Mouse (Mus musculus): ENCODE measurements around the gene Abraxas2. TPM values are rescaled to one million over a fixed set of nuclear protein-coding genes. Genes with fewer than 3 reads are reported as not detected.

The Abraxas2 gene
- polyA plus RNA-seq, 1 experiment from 2014 or later, result 41.4 TPM

DNA sequence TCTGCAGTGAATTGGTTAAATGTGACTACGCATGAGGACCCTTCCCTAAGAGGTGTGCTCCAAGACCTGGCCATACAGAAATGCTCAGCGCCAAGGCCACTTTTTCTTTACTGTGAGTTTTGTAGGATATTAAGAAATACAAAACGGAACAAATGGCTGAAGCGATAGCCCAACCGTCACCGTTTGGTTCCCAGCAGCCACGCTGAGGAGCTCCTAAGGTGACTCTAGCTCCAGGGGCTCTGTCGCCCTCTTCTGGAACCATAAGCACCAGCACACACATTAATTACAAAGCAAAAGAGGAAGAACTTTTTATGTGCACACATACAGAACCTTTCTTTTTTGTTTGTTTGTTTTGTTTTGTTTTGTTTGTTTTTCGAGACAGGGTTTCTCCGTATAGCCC lies 38.2 kb downstream of the Abraxas2 start:
- H3K4me1 ChIP-seq (ENCODE audit: control insufficient read depth, insufficient read depth, low read length), result no peaks in the 10 kb centered on the region
- H3K27ac ChIP-seq (ENCODE audit: low read length), result no peak overlapping the region
- no peaks in the 10 kb centered on the region for H3K27me3 ChIP-seq (ENCODE audit: control insufficient read depth, insufficient read depth, low read length)
- no peak overlapping the region for H3K4me2 ChIP-seq (replicated peaks; ENCODE audit: low read depth, low read length)
- H3K4me3 ChIP-seq (ENCODE audit: low read depth, low read length), result no peak overlapping the region
- H3K9ac ChIP-seq (replicated peaks; ENCODE audit: low read depth, low read length), result no peak overlapping the region
- no peaks in the 10 kb centered on the region for H3K9me3 ChIP-seq (ENCODE audit: control insufficient read depth, low read depth, low read length)
- H3K36me3 ChIP-seq (ENCODE audit: control insufficient read depth, insufficient read depth, low read length), result no peaks in the 10 kb centered on the region
- 81% methylated on average over 10 of the region's 10 CpGs for WGBS
- ATAC-seq (ENCODE audit: insufficient number of reproducible peaks, insufficient read depth, low FRiP score, low read depth), result no peak

DNA sequence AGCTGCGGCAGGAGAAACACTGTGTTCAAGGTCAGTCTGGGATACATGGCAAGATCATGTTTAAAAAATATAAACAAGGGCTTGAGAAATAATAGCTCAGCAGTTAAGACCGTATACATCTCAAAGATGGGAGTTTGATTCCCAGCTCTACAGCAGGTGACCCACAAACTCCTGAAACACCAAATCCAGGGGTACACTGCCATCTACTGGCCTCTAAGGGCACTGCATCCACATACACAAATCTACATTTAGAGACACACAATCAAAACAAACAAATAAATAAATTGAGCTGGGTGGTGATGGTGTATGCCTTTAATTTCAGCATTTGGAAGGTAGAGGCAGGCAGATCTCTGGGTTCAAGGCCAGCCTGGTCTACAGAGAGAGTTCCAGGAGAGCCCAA lies 39.2 kb downstream of the Abraxas2 start:
- no peaks in the 10 kb centered on the region for H3K36me3 ChIP-seq (ENCODE audit: control insufficient read depth, insufficient read depth, low read length)
- no peak for ATAC-seq (ENCODE audit: insufficient number of reproducible peaks, insufficient read depth, low FRiP score, low read depth)
- no peaks in the 10 kb centered on the region for H3K4me1 ChIP-seq (ENCODE audit: control insufficient read depth, insufficient read depth, low read length)
- no peak overlapping the region for H3K4me3 ChIP-seq (ENCODE audit: low read depth, low read length)
- no peak overlapping the region for H3K4me2 ChIP-seq (replicated peaks; ENCODE audit: low read depth, low read length)
- no peaks in the 10 kb centered on the region for H3K27me3 ChIP-seq (ENCODE audit: control insufficient read depth, insufficient read depth, low read length)
- WGBS, result 88% methylated on average over 2 of the region's 2 CpGs
- no peaks in the 10 kb centered on the region for H3K9me3 ChIP-seq (ENCODE audit: control insufficient read depth, low read depth, low read length)
- H3K9ac ChIP-seq (replicated peaks; ENCODE audit: low read depth, low read length), result no peak overlapping the region
- H3K27ac ChIP-seq (ENCODE audit: low read length), result no peak overlapping the region

DNA sequence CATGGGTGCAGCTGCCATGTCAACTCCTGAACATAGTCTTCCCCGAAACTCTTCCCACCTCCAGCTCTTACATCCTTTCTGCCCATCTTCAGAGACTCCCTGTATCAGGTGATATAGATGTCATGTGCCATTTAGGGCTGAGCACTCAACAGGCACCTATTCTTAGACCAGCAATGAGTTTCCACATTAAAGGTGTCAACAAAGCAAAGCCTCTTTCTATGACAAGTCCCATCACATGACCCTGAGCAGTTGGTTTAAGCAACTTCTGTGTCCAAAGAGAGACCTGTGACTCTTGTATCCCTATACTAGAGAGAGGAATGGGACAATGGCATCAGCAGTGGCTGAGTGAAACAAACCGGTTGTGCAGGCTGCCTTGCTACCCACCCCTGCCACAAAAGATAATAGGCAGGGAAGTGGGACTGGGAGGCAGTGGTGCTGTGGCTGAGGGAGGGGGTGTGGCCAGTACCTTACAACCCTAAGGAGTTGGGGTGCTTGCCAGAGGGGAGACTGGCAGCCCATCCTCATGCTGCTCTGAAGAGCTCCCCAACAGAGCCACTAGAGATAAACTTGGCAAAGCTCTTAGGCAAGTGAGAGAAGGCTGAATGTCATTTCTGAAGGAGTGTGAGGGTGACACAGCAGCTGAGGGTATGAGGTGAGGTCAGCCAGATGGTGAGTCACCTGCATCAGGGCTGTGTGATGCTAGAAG lies 42.0 kb downstream of the Abraxas2 start:
- H3K4me2 ChIP-seq (replicated peaks; ENCODE audit: low read depth, low read length), result no peak overlapping the region
- no peaks in the 10 kb centered on the region for H3K27me3 ChIP-seq (ENCODE audit: control insufficient read depth, insufficient read depth, low read length)
- H3K4me3 ChIP-seq (ENCODE audit: low read depth, low read length), result no peak overlapping the region
- no peaks in the 10 kb centered on the region for H3K4me1 ChIP-seq (ENCODE audit: control insufficient read depth, insufficient read depth, low read length)
- H3K36me3 ChIP-seq (ENCODE audit: control insufficient read depth, insufficient read depth, low read length), result no peaks in the 10 kb centered on the region
- WGBS, result 61% methylated on average over 2 of the region's 2 CpGs
- H3K9ac ChIP-seq (replicated peaks; ENCODE audit: low read depth, low read length), result no peak overlapping the region
- peak; percentile 71 for ATAC-seq (ENCODE audit: insufficient number of reproducible peaks, insufficient read depth, low FRiP score, low read depth)
- no peak overlapping the region for H3K27ac ChIP-seq (ENCODE audit: low read length)
- no peaks in the 10 kb centered on the region for H3K9me3 ChIP-seq (ENCODE audit: control insufficient read depth, low read depth, low read length)

DNA sequence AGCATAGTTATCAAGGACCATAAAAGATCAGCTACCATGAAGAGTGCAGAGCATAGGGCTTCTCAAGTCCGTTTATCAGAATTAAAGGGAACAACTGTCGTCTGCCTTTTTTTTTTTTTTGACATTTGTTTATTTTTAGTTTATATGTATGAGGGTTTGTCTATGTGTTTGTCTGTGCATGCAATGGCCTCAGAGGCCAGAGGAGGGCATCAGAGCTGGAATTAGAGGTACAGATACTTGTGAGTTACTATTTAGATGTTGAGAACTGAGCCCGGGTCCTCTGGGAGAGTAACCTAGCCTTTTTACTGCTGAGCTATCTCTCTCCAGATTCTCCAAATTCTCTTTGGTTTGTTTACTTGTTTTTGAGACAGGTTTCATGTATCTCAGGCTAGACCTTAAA lies 44.8 kb downstream of the Abraxas2 start:
- ATAC-seq (ENCODE audit: insufficient number of reproducible peaks, insufficient read depth, low FRiP score, low read depth), result no peak
- H3K9ac ChIP-seq (replicated peaks; ENCODE audit: low read depth, low read length), result no peak overlapping the region

DNA sequence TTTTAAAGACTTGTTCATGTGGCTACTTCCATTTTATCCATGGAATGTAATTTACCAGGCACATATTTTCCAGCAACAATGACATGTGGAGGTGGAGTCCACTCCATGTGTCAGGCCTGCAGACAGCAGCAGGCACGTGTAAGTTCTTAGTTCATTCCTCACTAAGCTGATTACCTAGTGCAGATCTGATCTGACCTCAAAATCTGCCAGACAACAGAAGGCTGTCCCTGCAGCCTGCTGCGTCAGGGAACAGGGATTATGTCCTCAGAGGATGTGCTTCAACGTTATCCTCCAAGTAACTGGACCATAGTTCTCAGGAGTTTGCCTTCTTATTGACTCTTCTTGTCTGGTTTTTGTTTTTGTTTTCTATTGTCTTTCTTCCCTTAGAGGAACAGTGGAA lies 62.9 kb downstream of the Abraxas2 start:
- no peaks in the 10 kb centered on the region for H3K4me1 ChIP-seq (ENCODE audit: control insufficient read depth, insufficient read depth, low read length)
- 45% methylated on average over 3 of the region's 3 CpGs for WGBS
- H3K9ac ChIP-seq (replicated peaks; ENCODE audit: low read depth, low read length), result no peak overlapping the region
- ATAC-seq (ENCODE audit: insufficient number of reproducible peaks, insufficient read depth, low FRiP score, low read depth), result no peak
- no peaks in the 10 kb centered on the region for H3K9me3 ChIP-seq (ENCODE audit: control insufficient read depth, low read depth, low read length)
- H3K4me2 ChIP-seq (replicated peaks; ENCODE audit: low read depth, low read length), result no peak overlapping the region
- H3K27me3 ChIP-seq (ENCODE audit: control insufficient read depth, insufficient read depth, low read length), result no peaks in the 10 kb centered on the region
- no peaks in the 10 kb centered on the region for H3K36me3 ChIP-seq (ENCODE audit: control insufficient read depth, insufficient read depth, low read length)
- H3K4me3 ChIP-seq (ENCODE audit: low read depth, low read length), result no peak overlapping the region
- no peak overlapping the region for H3K27ac ChIP-seq (ENCODE audit: low read length)

More for the DNA sequence above, 44.8 kb downstream of the Abraxas2 start:
- Histone ChIP-seq H3K36me3 (ENCODE audit: control insufficient read depth, insufficient read depth, low read length) (no peaks in the 10 kb centered on the region), H3K27ac (ENCODE audit: low read length) (no peak overlapping the region), H3K4me3 (ENCODE audit: low read depth, low read length) (no peak overlapping the region), H3K27me3 (ENCODE audit: control insufficient read depth, insufficient read depth, low read length) (no peaks in the 10 kb centered on the region), H3K4me2 (replicated peaks; ENCODE audit: low read depth, low read length) (no peak overlapping the region), H3K4me1 (ENCODE audit: control insufficient read depth, insufficient read depth, low read length) (no peaks in the 10 kb centered on the region), H3K9me3 (ENCODE audit: control insufficient read depth, low read depth, low read length) (no peaks in the 10 kb centered on the region; the same call in 1 of the 2 replicates)
- 75% methylated on average over 3 of the region's 3 CpGs for WGBS

DNA sequence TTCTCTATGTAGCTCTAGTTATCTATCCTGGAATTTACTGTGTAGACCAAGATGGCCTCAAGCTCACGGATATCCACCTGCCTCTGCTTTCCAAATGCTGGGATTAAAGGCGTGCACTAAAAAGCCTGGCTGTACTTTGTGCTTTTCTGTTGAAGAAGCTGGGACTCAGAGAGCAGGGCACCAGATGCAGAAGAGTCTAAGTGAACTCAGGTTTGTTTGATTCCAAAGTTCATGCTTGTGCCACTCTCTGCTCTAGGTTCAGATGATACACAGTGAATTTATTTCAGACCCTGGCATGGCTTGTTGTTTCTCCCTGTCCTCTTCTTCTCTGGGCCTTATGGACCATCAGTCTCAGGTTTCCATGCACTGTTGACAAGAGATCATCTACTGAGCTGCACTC lies 66.2 kb downstream of the Abraxas2 start:
- WGBS, result 76% methylated on average over 2 of the region's 2 CpGs
- Histone ChIP-seq H3K27ac (ENCODE audit: low read length) (no peak overlapping the region), H3K9me3 (ENCODE audit: control insufficient read depth, low read depth, low read length) (no peaks in the 10 kb centered on the region), H3K27me3 (ENCODE audit: control insufficient read depth, insufficient read depth, low read length) (no peaks in the 10 kb centered on the region), H3K4me2 (replicated peaks; ENCODE audit: low read depth, low read length) (no peak overlapping the region), H3K4me3 (ENCODE audit: low read depth, low read length) (no peak overlapping the region), H3K36me3 (ENCODE audit: control insufficient read depth, insufficient read depth, low read length) (no peaks in the 10 kb centered on the region), H3K9ac (replicated peaks; ENCODE audit: low read depth, low read length) (no peak overlapping the region), H3K4me1 (ENCODE audit: control insufficient read depth, insufficient read depth, low read length) (no peaks in the 10 kb centered on the region)
- ATAC-seq (ENCODE audit: insufficient number of reproducible peaks, insufficient read depth, low FRiP score, low read depth), result no peak

DNA sequence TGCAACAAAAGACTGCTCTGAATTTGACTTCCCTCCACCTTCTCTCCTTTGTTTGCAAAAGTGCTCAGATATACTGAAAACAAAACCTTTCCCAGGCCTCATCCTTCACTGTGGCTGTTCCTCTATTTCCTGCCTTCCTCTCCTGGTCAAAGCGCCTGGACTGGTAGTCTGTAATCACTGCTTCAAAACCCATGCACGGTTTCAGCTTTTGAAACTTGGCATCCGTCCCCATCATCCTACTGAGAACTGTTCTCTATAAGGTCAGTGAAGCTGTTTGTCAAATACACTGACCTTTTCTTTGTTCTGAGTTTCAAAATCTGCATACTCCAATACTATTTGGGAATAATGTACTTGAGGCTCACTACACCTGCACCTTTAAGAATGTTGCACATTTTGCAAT lies 68.2 kb downstream of the Abraxas2 start:
- no peaks in the 10 kb centered on the region for H3K9me3 ChIP-seq (ENCODE audit: control insufficient read depth, low read depth, low read length)
- H3K4me3 ChIP-seq (ENCODE audit: low read depth, low read length), result no peak overlapping the region
- H3K27me3 ChIP-seq (ENCODE audit: control insufficient read depth, insufficient read depth, low read length), result no peaks in the 10 kb centered on the region
- H3K27ac ChIP-seq (ENCODE audit: low read length), result no peak overlapping the region
- H3K9ac ChIP-seq (replicated peaks; ENCODE audit: low read depth, low read length), result no peak overlapping the region
- WGBS, result 66% methylated on average over 3 of the region's 3 CpGs
- no peaks in the 10 kb centered on the region; the same call in 1 of the 2 replicates for H3K4me1 ChIP-seq (ENCODE audit: control insufficient read depth, insufficient read depth, low read length)
- H3K36me3 ChIP-seq (ENCODE audit: control insufficient read depth, insufficient read depth, low read length), result no peaks in the 10 kb centered on the region
- H3K4me2 ChIP-seq (replicated peaks; ENCODE audit: low read depth, low read length), result no peak overlapping the region
- ATAC-seq (ENCODE audit: insufficient number of reproducible peaks, insufficient read depth, low FRiP score, low read depth), result no peak

DNA sequence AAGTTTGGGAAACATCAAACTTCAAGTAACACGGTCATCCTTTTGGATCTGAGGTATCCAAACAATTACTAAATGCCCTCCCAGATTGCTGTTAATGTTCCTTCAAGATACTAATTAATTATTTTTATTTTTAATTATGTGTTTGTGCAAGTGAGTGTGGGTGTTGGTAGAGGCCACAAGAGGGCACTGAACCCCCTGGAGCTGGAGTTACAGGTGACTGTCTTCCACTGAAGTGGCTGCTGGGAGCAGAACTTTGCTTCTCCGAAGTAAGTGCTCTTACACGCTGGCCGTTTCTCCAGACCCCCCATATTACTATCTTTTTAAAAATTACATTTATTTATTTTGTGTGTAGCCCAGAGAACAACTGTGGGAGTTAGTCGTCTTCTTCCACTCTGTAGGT lies 71.0 kb downstream of the Abraxas2 start:
- H3K4me3 ChIP-seq (ENCODE audit: low read depth, low read length), result peak overlapping the region; percentile 87
- H3K27me3 ChIP-seq (ENCODE audit: control insufficient read depth, insufficient read depth, low read length), result no peaks in the 10 kb centered on the region
- H3K4me1 ChIP-seq (ENCODE audit: control insufficient read depth, insufficient read depth, low read length), result peaks cover 5% of the 10 kb centered on the region; the same call in 1 of the 2 replicates
- peak overlapping the region; percentile 61 for H3K4me2 ChIP-seq (replicated peaks; ENCODE audit: low read depth, low read length)
- no peaks in the 10 kb centered on the region for H3K36me3 ChIP-seq (ENCODE audit: control insufficient read depth, insufficient read depth, low read length)
- H3K27ac ChIP-seq (ENCODE audit: low read length), result no peak overlapping the region
- H3K9ac ChIP-seq (replicated peaks; ENCODE audit: low read depth, low read length), result peak overlapping the region; percentile 95; the same call in 1 of the 2 replicates
- H3K9me3 ChIP-seq (ENCODE audit: control insufficient read depth, low read depth, low read length), result no peaks in the 10 kb centered on the region
- ATAC-seq (ENCODE audit: insufficient number of reproducible peaks, insufficient read depth, low FRiP score, low read depth), result no peak
- 82% methylated on average over 5 of the region's 5 CpGs for WGBS
